Mouse (Mus musculus): Measurements from ENCODE around the gene Zfp985.

- TF ChIP-seq CTCF (IDR thresholded peaks at IDR 0.05; ENCODE audit: low read depth, low read length) (no peak), TAL1 (conservative IDR thresholded peaks at IDR 0.05; ENCODE audit: low read depth, low read length) (no peak), POLR2AphosphoS5 (IDR thresholded peaks at IDR 0.05; ENCODE audit: insufficient replicate concordance, low read depth, low read length) (no peak), GATA1 (IDR thresholded peaks at IDR 0.05; ENCODE audit: borderline replicate concordance, low read length) (no peak), GATA2 (IDR thresholded peaks at IDR 0.05; ENCODE audit: borderline replicate concordance, low read depth, low read length) (no peak)
Observed at GRCm38 (mm10) chr4:147520100-147520499, 33.0 kb upstream of the Zfp985 start.

Measured in G1E (cell line).